Mouse (Mus musculus) left cerebral cortex, adult 11 months (tissue): ENCODE results near the gene Hapln1.

Experiments used
- DNase-seq: peaks from one replicate; pipeline ENCODE4 v3.0.0; 2022; ENCODE audit warnings: low spot score

Gene Hapln1

GRCm38 (mm10) chr13:89539205-89539886, at the start of gene Hapln1:
Hapln1 (plus strand) TSS chr13:89539796.
- no peak for DNase-seq

DNA sequence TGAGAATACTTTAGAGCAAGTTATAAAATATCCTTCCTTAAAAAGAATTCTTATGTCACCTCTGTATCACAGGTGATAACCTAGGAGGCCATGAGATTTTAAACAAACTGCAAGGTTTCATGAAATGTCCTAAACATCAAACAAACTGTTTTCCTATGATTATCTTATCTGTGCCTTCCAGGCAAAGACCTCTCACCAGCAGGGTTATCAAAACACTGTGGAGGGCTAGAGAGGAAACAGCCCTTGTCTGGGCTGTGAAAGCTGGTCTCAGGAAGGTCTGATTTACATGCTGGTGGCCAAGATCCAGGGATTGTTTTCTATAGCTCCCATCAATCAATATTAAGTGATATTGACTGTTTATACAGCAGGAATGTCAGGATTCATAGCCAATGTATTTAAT, 46.4 kb upstream of the Hapln1 start:
- no peak for DNase-seq

- DNase-seq = no peak
Measured at GRCm38 (mm10) chr13:89493678-89494077, 45.9 kb upstream of the Hapln1 start.

DNA sequence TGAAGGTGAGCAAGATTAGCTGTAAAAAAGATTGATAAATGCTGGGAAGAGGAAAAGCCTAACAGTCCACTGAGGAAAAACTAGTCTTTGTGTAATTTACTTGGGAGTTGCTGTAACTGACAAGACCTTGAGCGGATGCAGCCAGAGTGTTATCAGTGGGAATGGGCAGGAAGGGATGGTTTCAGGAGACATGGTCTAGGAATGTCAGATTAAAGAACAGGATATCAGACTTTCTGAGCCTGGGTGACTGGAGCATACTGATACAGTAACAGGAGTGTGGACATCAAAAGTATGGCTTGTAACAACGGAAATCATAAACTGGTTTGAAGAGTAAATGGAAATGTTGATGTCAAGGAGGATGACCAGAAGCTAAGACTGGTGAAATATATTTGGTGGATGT, 43.0 kb upstream of the Hapln1 start:
- no peak for DNase-seq

DNA sequence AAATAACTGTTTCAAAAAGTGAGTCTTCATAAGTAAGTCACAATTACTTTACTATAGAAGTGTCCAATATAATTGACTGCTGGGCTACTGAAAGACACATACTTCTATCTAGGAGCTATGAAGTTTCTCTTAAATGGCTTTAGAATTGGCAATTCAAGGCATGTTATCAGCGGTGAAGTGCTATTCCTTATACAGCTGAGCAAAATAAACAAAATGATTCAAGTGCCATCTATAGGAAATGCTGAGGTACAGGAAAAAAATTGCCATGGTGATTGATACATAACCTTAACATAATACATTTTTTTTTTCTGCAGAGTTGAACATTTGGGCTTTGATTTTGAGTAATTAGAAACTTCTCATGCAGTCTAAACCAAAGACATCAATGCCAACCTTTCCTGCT, 40.2 kb upstream of the Hapln1 start:
- DNase-seq = no peak

- DNase-seq = no peak
Measured at GRCm38 (mm10) chr13:89521507-89521908, 18.1 kb upstream of the Hapln1 start.

DNA sequence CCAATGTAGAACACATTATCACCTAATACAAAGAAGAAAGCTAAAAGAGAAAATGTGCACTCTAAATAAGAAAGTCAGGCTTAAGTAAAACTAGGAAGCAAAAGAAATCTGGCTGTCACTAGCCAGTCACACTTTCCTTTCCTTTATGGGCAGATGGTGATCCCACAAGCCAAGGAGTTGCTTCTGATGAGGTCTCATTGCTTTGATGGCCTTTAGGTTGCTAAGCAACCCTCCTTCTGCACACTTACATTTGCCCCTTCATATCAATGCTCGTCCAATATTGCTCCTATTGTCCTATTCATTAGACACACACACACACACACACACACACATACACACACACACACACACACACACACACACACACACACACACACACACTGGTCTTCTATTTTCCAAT, 10.9 kb upstream of the Hapln1 start:
- DNase-seq = no peak

GRCm38 (mm10) chr13:89530386-89530785, 9.2 kb upstream of the Hapln1 start:
- no peak for DNase-seq

DNA sequence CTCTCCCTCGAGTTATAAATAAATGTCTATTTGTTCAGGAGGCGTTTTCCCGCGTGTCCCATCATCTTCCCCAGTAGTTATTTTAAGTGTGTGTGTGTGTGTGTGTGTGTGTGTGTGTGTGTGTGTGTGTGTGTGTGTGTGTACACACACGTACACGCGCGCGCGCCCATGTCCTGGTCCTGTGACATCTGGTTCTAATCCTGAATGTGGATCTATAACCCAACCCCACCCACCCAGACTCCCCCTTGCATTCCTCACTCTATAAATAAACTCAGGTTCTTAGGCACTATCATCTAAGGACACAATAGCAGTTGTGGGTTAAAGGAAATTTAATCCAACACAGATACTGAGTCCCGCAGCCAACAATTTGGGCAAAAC, 280 bp downstream of the Hapln1 start:
- no peak for DNase-seq

DNA sequence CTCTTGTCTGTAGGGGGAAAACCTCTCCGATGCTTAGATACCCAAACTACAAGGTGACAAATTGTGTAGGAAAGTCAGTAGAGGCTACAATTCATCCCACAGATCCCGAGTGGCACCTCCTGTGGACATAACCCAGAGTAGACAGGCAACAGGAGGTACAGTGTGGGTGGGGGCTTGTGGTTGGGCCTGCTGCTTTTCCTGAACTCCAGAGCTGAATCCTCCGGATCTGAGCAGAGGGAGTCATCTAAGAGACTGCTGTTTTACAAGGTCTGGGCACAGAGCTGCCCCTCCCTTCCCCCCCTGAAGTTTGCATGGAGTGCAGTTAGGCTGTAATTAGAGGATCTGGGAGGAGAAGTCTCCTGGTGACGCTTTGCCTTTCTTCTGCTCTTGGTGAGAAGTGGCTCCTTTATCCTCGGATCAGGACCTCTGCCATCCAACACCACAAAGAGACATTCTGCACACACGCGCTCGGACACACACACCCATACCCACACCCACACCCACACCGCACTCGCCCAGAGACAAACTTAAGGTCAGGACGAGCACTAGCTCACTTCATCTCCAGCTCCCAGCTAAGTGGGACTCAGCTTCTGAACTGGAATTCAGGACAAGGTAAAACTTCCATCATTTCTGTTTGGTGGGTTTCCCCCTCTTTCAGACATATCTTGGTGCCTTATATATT, 846 bp downstream of the Hapln1 start:
- DNase-seq = no peak

DNA sequence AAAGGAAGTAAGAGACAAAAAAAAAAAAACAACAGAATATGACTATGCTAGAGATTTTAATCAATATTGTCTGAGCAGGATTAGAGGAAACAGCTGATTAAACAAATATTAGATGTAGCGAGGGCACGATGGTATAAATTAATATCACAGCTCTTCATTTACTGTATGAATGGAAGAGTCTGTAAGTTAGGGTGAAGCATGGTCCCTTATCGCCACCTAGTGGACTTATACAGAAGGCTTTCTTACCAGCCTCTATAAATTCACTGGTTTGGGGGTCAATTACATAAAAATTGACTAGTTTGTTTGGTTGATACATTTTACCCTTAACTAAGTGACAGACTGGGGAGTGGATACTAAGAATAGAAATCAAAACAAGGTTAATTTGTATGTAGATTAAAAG, 3.4 kb downstream of the Hapln1 start:
- peak; percentile 44 for DNase-seq

DNA sequence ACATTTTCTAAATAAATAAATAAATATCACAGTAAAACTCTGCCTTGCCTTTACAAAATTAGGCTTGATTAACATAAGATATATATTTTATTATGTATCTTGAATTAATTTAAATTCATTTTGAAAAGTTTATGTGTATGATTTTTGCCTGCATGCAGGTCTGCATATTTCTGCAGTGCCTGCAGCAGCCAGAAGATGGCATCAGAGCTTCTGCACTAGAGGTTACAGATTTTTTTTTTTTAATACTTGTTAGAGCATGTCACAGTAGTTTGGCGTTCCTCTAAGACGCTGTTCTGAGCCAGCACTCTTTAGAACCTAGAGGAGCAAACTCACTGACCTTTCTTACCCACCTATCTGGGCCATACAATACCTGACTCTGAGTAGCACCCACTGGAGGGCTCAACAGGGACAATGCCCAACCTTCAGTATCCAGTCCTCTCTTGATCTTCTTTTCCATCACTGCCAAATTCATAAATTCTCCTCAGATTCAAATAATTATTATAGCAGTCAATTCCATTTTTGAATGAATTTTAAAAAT, 8.7 kb downstream of the Hapln1 start:
- DNase-seq = no peak

DNA sequence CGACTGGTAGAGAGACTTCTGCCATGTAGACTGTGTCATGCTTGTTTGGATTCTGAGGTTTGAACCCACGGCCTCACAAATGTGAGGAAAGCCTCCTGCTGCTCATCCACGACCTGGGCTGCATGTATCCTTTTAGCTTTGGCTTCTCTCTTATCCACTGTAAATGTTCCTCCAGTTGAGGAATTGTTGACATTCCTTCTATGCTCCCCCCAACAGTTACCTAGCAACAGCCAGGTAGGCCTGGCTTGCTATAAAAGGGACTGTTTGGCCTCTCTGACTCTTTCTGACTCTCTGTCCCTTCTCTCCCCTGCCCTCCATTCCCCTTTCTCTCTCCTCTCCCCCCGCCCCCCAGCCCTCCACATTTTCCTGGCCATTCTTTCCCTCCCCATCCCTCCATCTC, 9.9 kb downstream of the Hapln1 start:
- no peak for DNase-seq

DNA sequence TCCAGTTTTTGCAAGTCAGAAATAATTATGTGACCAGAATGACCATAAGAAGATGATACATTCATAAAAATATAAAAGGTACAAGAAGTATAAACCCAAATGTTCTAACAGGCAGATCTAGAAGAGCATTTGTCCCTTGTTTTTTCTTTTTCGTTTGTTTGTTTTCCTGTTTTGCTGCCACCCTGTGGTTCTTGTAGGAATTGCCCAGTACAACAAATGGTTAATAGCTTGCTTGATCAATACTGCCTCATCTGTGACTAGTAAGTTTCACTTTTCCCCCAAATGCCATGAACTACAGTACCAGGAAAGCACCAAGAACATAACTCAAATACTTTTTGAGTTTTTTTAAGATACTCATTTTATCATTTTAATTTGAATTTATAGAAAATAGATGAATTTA, 11.9 kb downstream of the Hapln1 start:
- no peak for DNase-seq

DNA sequence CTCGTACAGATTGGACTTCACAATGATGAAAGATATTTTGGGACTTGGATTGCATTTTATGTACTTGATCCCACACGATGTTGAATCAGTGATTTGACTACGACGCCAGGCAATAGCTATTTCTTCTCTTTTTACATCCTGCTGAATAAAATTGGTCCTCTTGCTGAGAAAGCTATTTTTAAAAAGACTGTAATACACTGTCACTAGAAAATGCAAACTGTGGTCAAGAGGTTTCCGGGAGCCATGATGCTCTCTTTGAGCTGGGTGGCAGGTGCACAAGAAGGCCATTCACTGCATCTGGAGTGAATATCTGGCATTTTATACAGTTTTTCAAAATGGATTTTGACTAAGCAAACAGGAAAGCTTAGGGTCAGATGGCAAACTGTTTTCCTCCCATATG, 24.9 kb downstream of the Hapln1 start:
- DNase-seq = no peak

DNA sequence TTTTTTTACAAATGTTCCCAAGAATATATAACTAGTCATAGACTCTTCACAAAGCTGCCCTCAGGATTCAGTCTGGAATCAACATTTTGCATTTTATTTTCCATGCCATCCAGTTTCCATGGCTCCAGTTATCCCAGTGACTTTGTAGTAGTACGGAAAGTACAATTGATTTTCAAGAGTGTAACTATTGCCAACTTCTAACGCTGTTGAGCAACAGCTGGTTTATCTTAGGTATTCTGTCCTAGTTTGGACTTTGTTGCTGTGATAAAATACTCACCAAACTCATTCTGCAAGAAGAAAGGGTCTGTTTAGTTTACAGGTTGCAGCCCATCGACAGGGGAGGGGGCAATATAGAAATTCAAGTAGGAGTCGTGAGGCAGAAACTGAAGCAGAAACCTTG, 26.7 kb downstream of the Hapln1 start:
- no peak for DNase-seq

DNA sequence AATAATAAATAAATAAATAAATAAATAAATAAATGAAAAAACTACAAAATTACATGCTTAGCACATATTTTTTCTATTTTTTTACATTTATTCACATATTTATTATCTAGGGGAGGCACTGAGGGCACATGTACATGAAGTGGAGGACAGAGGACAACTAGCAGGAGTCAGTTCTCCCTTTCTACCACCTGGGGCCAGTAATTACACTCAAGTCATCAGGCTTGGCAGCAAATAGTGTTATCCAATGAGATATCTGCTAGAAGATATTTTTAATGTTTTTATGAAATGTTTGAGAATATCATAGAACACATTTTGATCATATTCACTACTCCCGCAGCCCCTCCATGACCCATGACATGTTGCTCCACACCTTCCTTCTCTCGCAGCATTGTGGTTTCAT, 39.5 kb downstream of the Hapln1 start:
- no peak for DNase-seq

DNA sequence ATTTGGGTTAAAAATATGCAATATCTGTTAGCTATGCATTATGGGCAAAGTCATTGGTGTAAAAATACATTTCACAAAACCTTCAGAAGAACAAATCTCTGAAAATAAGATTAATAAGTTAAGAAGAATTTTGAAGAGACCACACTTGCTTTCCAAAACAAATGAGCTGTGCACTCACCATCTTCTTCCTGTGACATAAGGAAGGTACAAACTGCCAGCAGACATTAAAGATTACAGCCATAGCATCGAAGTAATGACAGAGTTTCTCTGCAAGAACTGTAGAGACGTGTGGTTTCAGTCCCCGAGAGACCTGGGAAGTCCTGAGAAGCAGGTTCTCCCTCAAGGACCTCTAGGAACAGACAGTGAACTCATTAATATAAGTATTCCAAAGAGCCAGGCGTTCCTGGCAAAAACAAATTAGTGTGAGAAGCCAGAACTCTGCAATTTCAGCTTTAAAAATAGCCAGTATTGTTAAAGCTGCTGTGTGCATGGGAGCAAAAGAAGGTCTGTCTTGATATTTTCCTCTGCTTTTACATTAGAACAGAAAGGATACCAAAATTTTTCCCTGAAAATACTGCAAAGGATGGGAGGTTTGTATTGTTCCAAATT, 43.6 kb downstream of the Hapln1 start:
- DNase-seq = no peak

GRCm38 (mm10) chr13:89583747-89584738, 44.4 kb downstream of the Hapln1 start:
- DNase-seq = no peak

DNA sequence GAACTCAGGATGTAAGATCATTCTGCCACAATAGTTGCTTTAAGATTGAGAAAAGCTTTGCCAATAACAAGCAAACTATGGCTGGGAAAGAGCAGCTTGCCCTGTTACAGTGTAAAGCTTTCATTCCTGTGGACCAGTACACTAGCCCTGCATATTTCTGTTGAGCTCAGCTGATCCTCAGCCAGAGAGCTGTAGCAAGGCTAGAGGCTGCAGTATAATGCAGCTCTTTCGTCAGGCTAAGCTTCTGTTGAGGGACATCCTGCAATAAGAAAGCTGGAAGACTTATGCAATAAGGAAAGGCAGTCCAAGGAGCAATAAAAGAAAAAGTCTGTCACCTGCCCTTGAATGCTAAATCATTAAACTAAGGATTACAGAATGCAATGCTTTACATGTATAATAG, 45.5 kb downstream of the Hapln1 start:
- DNase-seq = no peak

- DNase-seq = no peak
Measured at GRCm38 (mm10) chr13:89595105-89595504, 55.5 kb downstream of the Hapln1 start.

DNA sequence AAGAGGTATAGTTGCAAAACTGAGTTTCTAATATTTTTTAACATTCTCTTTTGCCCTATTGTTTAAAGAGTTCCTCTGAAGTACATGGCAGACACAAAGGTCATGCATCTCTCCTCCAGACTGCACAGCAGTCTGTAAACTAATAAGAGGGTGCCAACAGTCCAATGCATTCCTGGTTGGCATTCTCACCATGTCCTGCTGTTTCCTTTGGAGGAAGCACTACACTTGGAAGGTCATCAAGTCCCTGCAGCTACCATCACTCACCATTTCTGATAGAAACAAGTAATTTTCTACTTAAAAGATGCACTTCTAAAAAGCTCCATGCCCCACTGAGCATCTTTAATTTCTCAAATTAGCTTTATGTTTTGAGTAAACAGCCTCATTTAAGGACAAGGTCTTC, 57.8 kb downstream of the Hapln1 start:
- no peak for DNase-seq
